Mouse (Mus musculus): Measurements from ENCODE around the gene Pdzd9. TPM values are rescaled to one million over a fixed set of nuclear protein-coding genes. Genes with fewer than 3 reads are reported as not detected.

Pdzd9 gene
- polyA plus RNA-seq, 1 experiment from 2014 or later = 0.51 TPM

GRCm38 (mm10) chr7:120693831-120694375 lies 23.8 kb upstream of the Pdzd9 start:
- Histone ChIP-seq H3K27me3 (ENCODE audit: insufficient read depth, low read length) (no peaks in the 10 kb centered on the region), H3K36me3 (ENCODE audit: insufficient read depth, low read length) (peaks cover 3% of the 10 kb centered on the region; the same call in 1 of the 2 replicates), H3K4me2 (replicated peaks; ENCODE audit: low read depth, low read length) (no peak overlapping the region), H3K9me3 (ENCODE audit: low read length) (no peaks in the 10 kb centered on the region), H3K4me1 (ENCODE audit: insufficient read depth, low read length) (no peaks in the 10 kb centered on the region), H3K27ac (ENCODE audit: low read length) (no peak overlapping the region), H3K4me3 (ENCODE audit: low read length) (no peak overlapping the region), H3K9ac (replicated peaks; ENCODE audit: low read length) (no peak overlapping the region)
- no peak for ATAC-seq (ENCODE audit: low FRiP score, low TSS enrichment)
- 92% methylated on average over 5 of the region's 5 CpGs for WGBS

DNA sequence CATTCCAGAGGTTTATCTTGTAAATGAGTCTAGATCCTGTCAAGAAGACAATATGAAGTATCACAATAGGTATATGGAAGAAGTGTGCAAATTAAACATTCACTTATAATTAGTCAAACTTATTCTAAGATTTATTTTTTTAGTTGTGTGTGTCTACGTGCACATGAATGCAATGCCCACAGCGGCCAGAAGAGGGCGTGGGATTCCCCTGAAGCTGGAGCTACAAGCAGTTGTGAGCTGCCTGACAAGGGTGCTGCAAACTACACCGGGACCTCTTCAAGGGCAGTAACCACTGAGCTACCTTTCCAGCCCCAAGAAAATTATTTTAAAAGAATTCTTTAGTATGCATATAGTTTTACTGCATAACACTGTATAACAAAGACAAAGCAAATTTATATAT lies 20.5 kb upstream of the Pdzd9 start:
- Histone ChIP-seq H3K27me3 (ENCODE audit: insufficient read depth, low read length) (no peaks in the 10 kb centered on the region), H3K36me3 (ENCODE audit: insufficient read depth, low read length) (peaks cover 3% of the 10 kb centered on the region; the same call in 1 of the 2 replicates), H3K4me2 (replicated peaks; ENCODE audit: low read depth, low read length) (no peak overlapping the region), H3K27ac (ENCODE audit: low read length) (no peak overlapping the region), H3K9ac (replicated peaks; ENCODE audit: low read length) (no peak overlapping the region), H3K4me1 (ENCODE audit: insufficient read depth, low read length) (peaks cover 2% of the 10 kb centered on the region; the same call in 1 of the 2 replicates), H3K4me3 (ENCODE audit: low read length) (no peak overlapping the region), H3K9me3 (ENCODE audit: low read length) (no peaks in the 10 kb centered on the region)
- no peak for ATAC-seq (ENCODE audit: low FRiP score, low TSS enrichment)
- WGBS = 71% methylated on average over 4 of the region's 4 CpGs

GRCm38 (mm10) chr7:120685227-120685626 lies 15.1 kb upstream of the Pdzd9 start:
- Histone ChIP-seq H3K9me3 (ENCODE audit: low read length) (no peaks in the 10 kb centered on the region), H3K4me3 (ENCODE audit: low read length) (no peak overlapping the region), H3K27me3 (ENCODE audit: insufficient read depth, low read length) (no peaks in the 10 kb centered on the region), H3K36me3 (ENCODE audit: insufficient read depth, low read length) (no peaks in the 10 kb centered on the region), H3K27ac (ENCODE audit: low read length) (peak overlapping the region; percentile 53; the same call in 1 of the 2 replicates), H3K4me2 (replicated peaks; ENCODE audit: low read depth, low read length) (no peak overlapping the region), H3K4me1 (ENCODE audit: insufficient read depth, low read length) (peaks cover 20% of the 10 kb centered on the region), H3K9ac (replicated peaks; ENCODE audit: low read length) (no peak overlapping the region)
- 64% methylated on average over 6 of the region's 6 CpGs for WGBS
- ATAC-seq (ENCODE audit: low FRiP score, low TSS enrichment) = no peak

DNA sequence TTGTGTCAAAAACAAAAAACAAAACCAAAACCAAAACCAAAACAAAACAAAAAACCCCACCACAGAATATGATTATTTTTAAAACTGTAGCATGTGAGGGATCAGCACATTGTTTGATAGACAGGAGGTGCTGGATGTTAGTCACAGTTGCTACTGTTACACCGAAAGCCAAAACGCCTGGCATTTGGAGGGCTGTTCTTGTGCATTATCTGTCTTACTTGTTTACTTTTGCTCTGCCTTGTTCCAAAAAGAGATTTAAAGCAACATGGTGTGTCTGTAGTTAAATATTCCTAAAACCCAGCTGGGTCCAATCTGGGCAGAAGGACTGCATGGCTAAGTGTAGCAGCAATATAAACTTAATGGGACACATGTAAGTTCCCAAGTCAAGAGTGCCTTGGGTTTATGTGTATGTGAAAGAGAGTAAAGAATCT lies 14.6 kb upstream of the Pdzd9 start:
- no peak overlapping the region for H3K4me2 ChIP-seq (replicated peaks; ENCODE audit: low read depth, low read length)
- ATAC-seq (ENCODE audit: low FRiP score, low TSS enrichment) = peak; percentile 69

DNA sequence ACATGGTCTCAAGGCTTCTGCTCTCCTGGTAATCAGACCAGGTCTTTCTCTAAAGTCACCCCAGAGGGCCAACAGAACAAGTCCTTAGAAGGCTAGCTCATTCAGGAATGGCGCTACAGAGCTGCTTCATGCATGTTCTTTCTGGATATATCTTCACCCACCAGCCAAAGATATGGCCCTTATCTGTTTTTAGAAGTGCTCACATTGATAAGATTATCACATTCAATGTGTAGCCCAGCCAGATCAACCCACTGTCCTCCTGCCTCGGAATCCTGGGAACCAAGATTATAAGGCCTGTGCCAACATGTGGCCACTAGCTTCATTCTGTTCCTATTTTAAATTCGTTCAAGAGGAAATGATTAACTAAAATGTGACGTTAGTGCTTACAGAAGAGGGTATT lies 11.9 kb upstream of the Pdzd9 start:
- no peaks in the 10 kb centered on the region for H3K9me3 ChIP-seq (ENCODE audit: low read length)
- H3K4me1 ChIP-seq (ENCODE audit: insufficient read depth, low read length) = peaks cover 37% of the 10 kb centered on the region
- H3K4me2 ChIP-seq (replicated peaks; ENCODE audit: low read depth, low read length) = no peak overlapping the region
- 67% methylated on average over 4 of the region's 4 CpGs for WGBS
- ATAC-seq (ENCODE audit: low FRiP score, low TSS enrichment) = no peak
- no peak overlapping the region for H3K4me3 ChIP-seq (ENCODE audit: low read length)
- H3K36me3 ChIP-seq (ENCODE audit: insufficient read depth, low read length) = no peaks in the 10 kb centered on the region
- H3K27ac ChIP-seq (ENCODE audit: low read length) = no peak overlapping the region
- H3K9ac ChIP-seq (replicated peaks; ENCODE audit: low read length) = no peak overlapping the region
- no peaks in the 10 kb centered on the region for H3K27me3 ChIP-seq (ENCODE audit: insufficient read depth, low read length)

More for the DNA sequence above, 14.6 kb upstream of the Pdzd9 start:
- Histone ChIP-seq H3K9me3 (ENCODE audit: low read length) (no peaks in the 10 kb centered on the region), H3K27me3 (ENCODE audit: insufficient read depth, low read length) (no peaks in the 10 kb centered on the region), H3K36me3 (ENCODE audit: insufficient read depth, low read length) (no peaks in the 10 kb centered on the region), H3K4me1 (ENCODE audit: insufficient read depth, low read length) (peaks cover 20% of the 10 kb centered on the region), H3K27ac (ENCODE audit: low read length) (peak overlapping the region; percentile 53; the same call in 1 of the 2 replicates), H3K9ac (replicated peaks; ENCODE audit: low read length) (no peak overlapping the region), H3K4me3 (ENCODE audit: low read length) (no peak overlapping the region)
- WGBS = 66% methylated on average over 2 of the region's 2 CpGs

DNA sequence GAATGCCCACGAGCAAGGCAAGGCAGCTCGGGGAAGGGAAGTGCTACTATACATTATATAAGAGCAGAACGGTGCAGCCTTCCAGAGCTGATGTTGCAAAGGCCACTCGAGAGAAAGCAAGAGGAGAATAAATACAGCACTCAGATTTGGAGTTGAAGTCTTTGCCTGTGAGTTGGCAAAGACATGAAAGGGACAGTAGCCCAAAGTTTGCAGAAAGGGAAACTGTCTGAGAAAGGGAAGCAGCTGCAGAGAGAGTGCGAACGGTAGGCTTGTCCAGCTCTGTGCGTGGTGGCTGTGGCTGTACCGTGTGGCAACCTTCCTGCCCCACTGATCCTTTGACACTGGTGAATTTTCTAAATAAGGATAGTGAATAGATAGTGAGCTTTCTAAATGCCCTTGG lies 8.9 kb upstream of the Pdzd9 start:
- Histone ChIP-seq H3K9me3 (ENCODE audit: low read length) (no peaks in the 10 kb centered on the region), H3K4me2 (replicated peaks; ENCODE audit: low read depth, low read length) (peak overlapping the region; percentile 87), H3K4me1 (ENCODE audit: insufficient read depth, low read length) (peaks cover 28% of the 10 kb centered on the region), H3K9ac (replicated peaks; ENCODE audit: low read length) (peak overlapping the region; percentile 87), H3K27ac (ENCODE audit: low read length) (no peak overlapping the region), H3K36me3 (ENCODE audit: insufficient read depth, low read length) (no peaks in the 10 kb centered on the region), H3K4me3 (ENCODE audit: low read length) (peak overlapping the region; percentile 91), H3K27me3 (ENCODE audit: insufficient read depth, low read length) (no peaks in the 10 kb centered on the region)
- ATAC-seq (ENCODE audit: low FRiP score, low TSS enrichment) = no peak
- WGBS = 47% methylated on average over 8 of the region's 8 CpGs

GRCm38 (mm10) chr7:120677764-120678531 lies 7.8 kb upstream of the Pdzd9 start:
- peak overlapping the region; percentile 70; the same call in 1 of the 2 replicates for H3K27ac ChIP-seq (ENCODE audit: low read length)
- peaks cover 28% of the 10 kb centered on the region for H3K4me1 ChIP-seq (ENCODE audit: insufficient read depth, low read length)
- no peaks in the 10 kb centered on the region for H3K36me3 ChIP-seq (ENCODE audit: insufficient read depth, low read length)
- peak; percentile 76 for ATAC-seq (ENCODE audit: low FRiP score, low TSS enrichment)
- WGBS = 1% methylated on average over 42 of the region's 42 CpGs
- H3K4me2 ChIP-seq (replicated peaks; ENCODE audit: low read depth, low read length) = peak overlapping the region; percentile 87
- no peaks in the 10 kb centered on the region for H3K9me3 ChIP-seq (ENCODE audit: low read length)
- H3K27me3 ChIP-seq (ENCODE audit: insufficient read depth, low read length) = no peaks in the 10 kb centered on the region
- H3K9ac ChIP-seq (replicated peaks; ENCODE audit: low read length) = peak overlapping the region; percentile 87
- peak overlapping the region; percentile 91 for H3K4me3 ChIP-seq (ENCODE audit: low read length)

DNA sequence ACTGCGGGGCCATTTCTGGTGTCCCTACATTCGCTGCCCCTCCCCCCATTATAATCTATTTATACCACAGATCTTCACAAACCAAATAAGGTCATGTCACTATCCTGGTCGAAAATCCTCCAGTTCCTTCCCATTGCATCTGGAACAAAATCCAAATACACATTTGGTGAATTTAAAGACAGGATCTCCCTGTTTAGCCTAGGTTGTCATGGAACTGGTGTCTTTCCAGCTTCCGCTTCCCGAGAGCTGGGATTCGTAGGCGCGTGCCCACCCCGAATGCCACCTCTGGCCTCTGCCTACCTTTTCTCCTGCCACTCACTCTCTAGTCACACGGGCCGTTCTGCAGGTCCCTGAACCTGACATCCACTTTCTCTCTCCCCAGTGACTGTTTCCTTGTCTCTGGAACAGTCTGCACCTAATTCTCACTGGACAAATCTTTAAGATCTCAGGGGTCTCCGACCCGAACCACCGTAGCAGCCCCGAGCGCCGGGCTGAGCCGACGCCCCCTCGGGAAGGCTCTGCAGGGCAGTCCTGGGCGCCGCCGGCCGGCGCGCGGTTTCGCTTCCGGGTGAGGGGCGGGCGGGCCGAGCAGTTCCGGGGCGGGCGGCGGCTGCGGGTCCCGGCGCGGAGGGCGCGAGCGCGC lies 7.0 kb upstream of the Pdzd9 start, which contains the start of gene Mosmo:
Mosmo (plus strand) TSS at position 618 of the 643 bp plus-strand sequence.
- H3K4me1 ChIP-seq (ENCODE audit: insufficient read depth, low read length) = peaks cover 28% of the 10 kb centered on the region
- no peaks in the 10 kb centered on the region for H3K9me3 ChIP-seq (ENCODE audit: low read length)
- H3K27me3 ChIP-seq (ENCODE audit: insufficient read depth, low read length) = no peaks in the 10 kb centered on the region
- H3K27ac ChIP-seq (ENCODE audit: low read length) = peak within 1 kb of the TSS; percentile 70; the same call in 1 of the 2 replicates
- H3K36me3 ChIP-seq (ENCODE audit: insufficient read depth, low read length) = no peaks in the 10 kb centered on the region
- peak within 1 kb of the TSS; percentile 87 for H3K9ac ChIP-seq (replicated peaks; ENCODE audit: low read length)
- H3K4me3 ChIP-seq (ENCODE audit: low read length) = peak within 1 kb of the TSS; percentile 91
- peak; percentile 97 for ATAC-seq (ENCODE audit: low FRiP score, low TSS enrichment)
- WGBS = under 1% methylated on average over 26 of the region's 44 CpGs
- peak within 1 kb of the TSS; percentile 87 for H3K4me2 ChIP-seq (replicated peaks; ENCODE audit: low read depth, low read length)

- H3K27ac ChIP-seq (ENCODE audit: low read length) = no peak overlapping the region
- ATAC-seq (ENCODE audit: low FRiP score, low TSS enrichment) = no peak
- no peaks in the 10 kb centered on the region for H3K36me3 ChIP-seq (ENCODE audit: insufficient read depth, low read length)
- H3K9me3 ChIP-seq (ENCODE audit: low read length) = no peaks in the 10 kb centered on the region
- H3K4me1 ChIP-seq (ENCODE audit: insufficient read depth, low read length) = no peaks in the 10 kb centered on the region
- no peak overlapping the region for H3K9ac ChIP-seq (replicated peaks; ENCODE audit: low read length)
- H3K27me3 ChIP-seq (ENCODE audit: insufficient read depth, low read length) = no peaks in the 10 kb centered on the region
- no peak overlapping the region for H3K4me3 ChIP-seq (ENCODE audit: low read length)
- 71% methylated on average over 2 of the region's 2 CpGs for WGBS
- H3K4me2 ChIP-seq (replicated peaks; ENCODE audit: low read depth, low read length) = no peak overlapping the region
Measured at GRCm38 (mm10) chr7:120671271-120671670, 1.1 kb upstream of the Pdzd9 start.
